Mouse (Mus musculus) left cerebral cortex, postnatal 36 days (tissue): Measurements from ENCODE around the gene Aurkaip1. TPM values are rescaled to one million over a fixed set of nuclear protein-coding genes. Genes with fewer than 3 reads are reported as not detected.

Experiments
- DNase-seq, 2 experiments: peaks; one replicate each; pipeline ENCODE4 v3.0.0; 2021 to 2022; ENCODE audit warnings: low spot score in 2 of 2, mixed read lengths in 1 of 2
- intact Hi-C: fragments of 180-260 bp; cut with DNase I; formaldehyde crosslinking; loops from one replicate; pipeline ENCODE4 v1.15.1; 2025
- total RNA-seq, 2 experiments: library from RNA; stranded (reverse); gene quantifications; 2 replicates each; pipeline ENCODE4 v1.2.3; 2021

The Aurkaip1 gene
- total RNA-seq, 2 experiments from 2014 or later = 88.7 to 101 TPM

DNA sequence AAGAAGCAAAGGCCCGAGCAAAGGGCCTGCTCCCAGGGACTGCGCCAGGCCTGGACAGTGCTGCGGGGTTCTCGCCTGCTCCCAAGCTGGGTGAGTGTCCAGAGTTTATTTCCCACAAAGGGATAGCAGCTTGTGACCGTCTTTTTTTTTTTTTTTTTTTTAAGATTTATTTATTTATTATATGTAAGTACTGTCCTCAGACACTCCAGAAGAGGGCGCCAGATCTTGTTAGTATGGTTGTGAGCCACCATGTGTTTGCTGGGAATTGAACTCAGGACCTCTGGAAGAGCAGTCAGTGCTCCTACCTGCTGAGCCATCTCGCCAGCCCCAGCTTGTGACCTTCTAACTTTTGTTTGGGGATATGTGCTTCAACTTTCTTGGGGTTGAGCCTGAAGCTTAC lies 10.0 kb upstream of the Aurkaip1 start:
- intact Hi-C loops = no loop called here
- no peak for DNase-seq

GRCm38 (mm10) chr4:155823443-155823842 lies 7.6 kb upstream of the Aurkaip1 start:
- intact Hi-C loops = no loop called here
- DNase-seq = no peak

GRCm38 (mm10) chr4:155829866-155830265 lies 1.2 kb upstream of the Aurkaip1 start:
- intact Hi-C loops = loop anchor here (2.0 kb wide), 1 partner anchor 113 kb away; the partner anchor contains the start of gene Ube2j2
- no peak for DNase-seq

DNA sequence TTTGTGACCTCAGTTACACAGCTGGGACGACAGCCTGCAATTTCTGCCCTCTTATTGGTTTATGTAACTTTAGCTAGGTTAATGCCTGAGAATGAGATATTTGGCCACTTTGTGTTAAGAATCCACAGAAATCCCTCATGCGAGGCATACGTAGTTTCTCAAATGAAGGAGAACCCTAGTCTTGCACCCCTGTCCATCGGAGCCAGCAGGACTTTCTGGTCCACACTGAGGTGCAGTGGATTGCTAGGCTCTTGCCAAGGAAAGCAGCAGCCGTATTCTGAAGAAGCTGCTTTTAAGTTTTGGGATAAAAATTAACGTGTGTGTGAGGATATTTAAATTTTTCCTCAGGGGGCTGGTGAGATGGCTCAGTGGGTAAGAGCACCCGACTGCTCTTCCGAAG lies 476 bp upstream of the Aurkaip1 start:
- intact Hi-C loops = loop anchor here (2.0 kb wide), 1 partner anchor 112 kb away; the partner anchor contains the start of gene Ube2j2
- DNase-seq = no peak

GRCm38 (mm10) chr4:155831831-155832230 lies 759 bp downstream of the Aurkaip1 start:
- DNase-seq = no peak
- intact Hi-C loops = loop anchor here (2.0 kb wide), 1 partner anchor 111 kb away; the partner anchor contains the start of gene Ube2j2

DNA sequence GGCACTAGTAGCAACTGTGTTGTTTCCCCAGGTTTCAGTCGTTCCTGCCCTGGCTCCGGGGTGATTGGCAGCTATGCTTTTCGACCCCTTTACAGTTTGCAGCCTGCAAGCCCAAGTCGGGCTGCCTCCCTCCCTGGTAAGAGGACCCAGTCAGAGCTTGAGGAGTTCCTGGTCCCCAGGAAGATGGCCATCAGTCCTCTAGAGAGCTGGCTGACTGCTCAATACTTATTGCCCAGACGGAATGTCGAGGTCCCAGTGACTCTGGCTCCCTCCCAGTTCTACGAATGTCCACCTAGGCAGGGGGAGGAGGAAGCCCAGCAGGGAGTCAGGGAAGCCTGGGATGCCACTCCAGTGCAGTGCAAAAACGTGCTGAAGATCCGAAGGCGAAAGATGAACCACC lies 1.2 kb downstream of the Aurkaip1 start:
- DNase-seq = no peak
- intact Hi-C loops = no loop called here

DNA sequence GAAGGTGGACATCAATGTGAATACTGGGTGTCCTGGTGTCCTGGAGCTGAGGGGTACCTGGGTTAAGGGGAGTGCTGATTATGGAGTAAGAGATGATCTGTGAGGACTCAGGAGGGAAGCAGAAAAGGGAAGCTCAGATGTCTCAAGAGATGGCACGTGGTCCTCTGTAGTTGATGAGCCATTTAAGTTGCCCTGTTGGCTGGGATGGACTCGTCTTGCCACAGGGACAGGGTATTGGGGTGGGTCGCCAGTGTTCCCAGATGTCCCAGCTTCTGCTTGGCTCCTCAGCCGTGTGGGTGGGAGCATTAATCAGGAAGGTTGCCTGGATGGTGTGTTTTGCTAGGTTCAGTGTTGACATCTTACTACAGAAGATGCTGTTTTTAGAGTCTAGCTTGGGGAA lies 2.2 kb downstream of the Aurkaip1 start:
- intact Hi-C loops = no loop called here

DNA sequence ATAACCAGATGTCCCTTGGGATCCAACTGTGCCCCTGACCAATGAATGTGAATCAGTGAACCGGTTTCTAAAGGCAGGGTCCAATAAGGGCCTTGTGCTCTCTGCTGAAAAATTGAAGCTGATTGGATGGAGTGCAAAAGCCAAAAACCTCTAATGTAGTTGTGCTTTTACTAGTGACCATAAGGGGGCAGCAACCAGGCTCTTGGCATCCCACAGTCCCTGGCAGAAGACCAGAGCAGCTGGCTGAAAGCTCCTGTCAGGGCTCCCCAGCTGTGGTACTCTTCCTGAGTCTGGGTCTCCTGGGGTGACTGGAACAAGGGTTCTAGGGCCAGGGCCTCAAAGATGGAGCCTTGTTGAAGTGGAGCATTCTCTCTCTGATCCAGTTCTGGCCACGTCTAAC lies 2.8 kb downstream of the Aurkaip1 start:
- intact Hi-C loops = no loop called here
- DNase-seq = peak; percentile 53 to 66

More for the DNA sequence above, 2.2 kb downstream of the Aurkaip1 start:
- no peak for DNase-seq

DNA sequence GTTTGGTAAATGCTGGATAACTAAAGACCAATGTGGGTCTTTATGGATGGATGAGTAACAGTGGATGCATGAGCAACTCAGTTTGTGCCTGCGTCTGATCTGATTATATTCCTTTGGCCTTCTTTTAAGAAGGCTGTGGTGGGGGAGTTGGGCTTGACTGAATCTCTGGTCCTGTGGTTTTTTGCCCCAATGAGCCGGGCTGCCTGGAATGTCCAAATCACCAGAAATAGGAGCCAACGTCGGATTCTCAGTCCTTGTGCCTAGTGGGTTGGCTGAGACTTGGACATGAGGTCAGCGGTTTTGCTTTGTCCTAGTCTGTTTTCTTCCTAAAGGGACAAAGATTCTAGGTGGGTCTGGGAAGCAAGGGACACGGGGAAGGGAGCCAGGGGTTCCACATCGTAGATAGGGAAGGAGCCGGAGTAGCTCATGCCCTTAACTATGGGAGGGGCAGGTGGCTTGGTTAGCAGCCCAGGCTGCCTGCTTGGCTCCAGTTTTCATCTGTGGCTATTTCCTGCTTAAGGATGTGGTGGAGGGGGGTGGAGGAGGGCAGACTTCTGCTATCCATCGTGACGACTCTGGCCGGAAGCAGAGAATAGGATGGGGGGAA lies 6.4 kb downstream of the Aurkaip1 start:
- intact Hi-C loops = no loop called here

DNA sequence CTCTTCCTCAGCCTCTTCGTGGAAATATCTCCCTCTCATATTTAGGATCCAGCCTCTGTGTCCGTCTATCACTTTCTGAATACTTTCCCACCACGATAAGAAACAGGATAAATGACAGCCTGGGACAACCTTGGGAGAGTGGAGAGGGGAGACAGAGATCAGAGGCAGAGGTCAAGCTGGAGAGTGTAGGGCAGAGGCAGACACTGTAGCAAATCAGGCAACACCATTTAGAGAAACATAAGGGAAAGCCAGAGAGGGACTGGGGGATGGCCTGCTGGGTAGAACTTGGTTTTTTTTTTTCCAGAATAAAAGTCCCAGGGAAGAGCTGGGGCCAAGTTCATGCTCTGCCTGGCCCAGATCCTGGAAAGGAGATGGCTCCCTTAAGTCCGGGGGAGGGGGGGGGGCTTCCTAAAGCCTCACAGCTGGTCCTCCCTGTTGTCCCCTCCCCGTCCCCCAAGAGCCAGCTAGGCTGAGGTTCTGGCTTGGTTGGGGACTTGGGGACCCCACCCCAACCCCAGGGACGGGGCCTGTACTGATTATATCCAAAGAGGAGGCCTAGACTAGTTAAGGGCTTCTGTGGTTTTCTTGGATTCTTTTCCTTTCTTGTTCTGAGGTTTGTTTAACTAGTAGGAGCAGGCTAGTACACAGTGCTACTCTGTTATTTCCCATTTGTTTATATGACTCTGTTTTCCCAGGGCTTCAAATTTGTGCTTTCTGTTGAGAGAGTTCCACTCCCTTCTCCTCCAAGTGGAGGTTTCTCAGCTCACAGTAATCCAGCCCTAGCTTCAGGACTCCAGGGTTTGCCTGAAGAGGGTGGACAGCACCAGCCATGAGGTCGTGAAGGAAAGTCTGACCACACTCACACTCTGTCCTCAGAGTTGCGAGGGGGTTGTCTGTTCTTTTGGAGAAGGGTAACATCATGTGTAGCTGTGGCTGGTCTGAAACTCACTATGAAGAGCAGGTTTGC lies 7.4 kb downstream of the Aurkaip1 start:
- intact Hi-C loops = no loop called here

More for the DNA sequence above, 6.4 kb downstream of the Aurkaip1 start:
- DNase-seq = no peak

DNA sequence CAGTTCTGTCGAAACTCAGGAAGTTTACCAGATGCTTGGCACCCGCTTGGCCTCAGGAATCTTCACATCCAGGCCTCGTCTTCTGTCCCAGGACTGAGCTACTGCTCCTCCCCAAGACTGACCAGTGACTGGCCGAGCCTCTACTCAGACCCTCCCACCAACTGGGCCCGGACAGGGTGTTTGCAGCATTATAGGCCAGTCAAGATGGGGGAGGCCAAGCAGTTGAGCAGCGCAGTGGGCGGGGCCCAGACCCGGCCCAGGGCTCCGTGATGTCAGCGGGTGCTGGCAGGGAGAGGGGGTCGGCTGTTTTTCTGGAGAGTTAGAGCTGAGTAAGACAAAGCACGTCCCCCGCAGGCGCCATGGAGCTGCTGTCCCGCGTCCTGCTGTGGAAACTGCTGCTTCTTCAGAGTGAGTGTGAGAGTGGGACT lies 8.4 kb downstream of the Aurkaip1 start, which contains the start of gene Mxra8:
Gene Mxra8 (plus strand): TSS at position 198 of the 428 bp plus-strand sequence.
- no peak for DNase-seq
- intact Hi-C loops = no loop called here

More for the DNA sequence above, 7.4 kb downstream of the Aurkaip1 start:
- DNase-seq = no peak

GRCm38 (mm10) chr4:155840076-155841002 lies 9.3 kb downstream of the Aurkaip1 start:
- DNase-seq = no peak
- intact Hi-C loops = no loop called here

DNA sequence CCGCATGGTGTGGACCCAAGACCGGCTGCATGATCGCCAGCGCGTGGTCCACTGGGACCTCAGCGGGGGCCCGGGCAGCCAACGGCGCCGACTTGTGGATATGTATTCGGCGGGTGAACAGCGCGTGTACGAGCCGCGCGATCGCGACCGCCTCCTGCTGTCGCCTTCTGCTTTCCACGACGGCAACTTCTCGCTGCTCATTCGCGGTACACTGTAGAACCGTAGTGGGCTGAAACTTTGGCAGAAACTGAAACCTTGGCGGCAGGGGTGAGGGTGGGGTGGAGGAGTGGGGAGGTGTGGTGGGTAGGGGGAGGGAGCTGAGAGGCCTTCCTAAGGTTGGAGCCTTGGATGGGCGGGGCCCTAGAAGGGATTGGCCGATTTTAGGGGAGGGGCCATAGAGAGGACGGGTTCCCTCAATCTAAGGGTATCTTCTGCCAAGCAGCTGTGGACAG lies 10.0 kb downstream of the Aurkaip1 start:
- intact Hi-C loops = no loop called here
- DNase-seq = no peak

- no peak for DNase-seq
Observed at GRCm38 (mm10) chr4:155841651-155842270, 10.7 kb downstream of the Aurkaip1 start.

GRCm38 (mm10) chr4:155843231-155843630 lies 12.2 kb downstream of the Aurkaip1 start:
- DNase-seq = no peak
- intact Hi-C loops = no loop called here

More at GRCm38 (mm10) chr4:155841651-155842270, 10.7 kb downstream of the Aurkaip1 start:
- intact Hi-C loops = no loop called here

GRCm38 (mm10) chr4:155846871-155847578 lies 16.0 kb downstream of the Aurkaip1 start, which contains the start of gene Dvl1:
Gene Dvl1, plus strand, starts transcription at chr4:155847402.
- peak; percentile 94 to 97 for DNase-seq
- intact Hi-C loops = loop anchor here (2.0 kb wide), 1 partner anchor 22 kb away; the partner anchor contains the start of genes Cptp and Ints11

DNA sequence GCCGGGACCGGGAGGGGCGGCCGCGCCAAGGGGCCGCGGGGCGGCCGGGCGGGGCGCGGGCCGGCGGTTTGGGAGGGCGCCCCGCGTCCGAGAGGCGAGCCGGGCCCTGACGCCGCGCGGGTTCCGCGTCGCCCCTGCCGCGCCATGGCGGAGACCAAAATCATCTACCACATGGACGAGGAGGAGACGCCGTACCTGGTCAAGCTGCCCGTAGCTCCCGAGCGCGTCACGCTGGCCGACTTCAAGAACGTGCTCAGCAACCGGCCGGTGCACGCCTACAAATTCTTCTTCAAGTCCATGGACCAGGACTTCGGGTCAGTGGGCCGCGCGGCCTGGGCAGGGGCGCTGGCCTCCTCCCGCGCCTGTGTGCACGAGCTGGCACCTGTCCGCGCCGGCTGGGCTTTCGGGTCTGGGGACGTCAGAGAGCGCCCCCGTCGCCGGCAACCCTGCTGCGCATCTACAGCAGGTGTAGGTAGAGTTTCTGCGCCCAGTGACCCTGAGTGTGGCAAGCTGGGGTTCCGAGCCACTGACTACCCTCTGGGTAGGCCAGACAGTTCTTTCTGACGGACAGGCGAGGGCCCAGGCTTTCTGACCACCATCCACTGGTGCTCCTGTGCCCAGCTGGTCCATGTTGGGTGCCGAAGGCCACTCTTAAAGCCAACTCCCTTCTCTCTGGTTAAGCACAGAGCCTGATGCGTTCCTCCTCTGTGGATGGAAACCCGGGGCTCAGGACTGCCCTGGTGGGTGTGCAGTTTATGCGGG lies 16.7 kb downstream of the Aurkaip1 start:
- intact Hi-C loops = loop anchor here (2.0 kb wide), 1 partner anchor 21 kb away; the partner anchor contains the start of genes Cptp and Ints11
- DNase-seq = peak in 1 of 2 experiments; percentile 44
